Mouse (Mus musculus) midbrain, embryonic 16.5 days (tissue): Measurements from ENCODE around the gene Reep6. TPM values are rescaled to one million over a fixed set of nuclear protein-coding genes. Genes with fewer than 3 reads are reported as not detected.

Source experiments
- ATAC-seq: fragments of 200-750 bp; cut with Nextera tagmentation; 2 replicates; pipeline ENCODE4 v1.8.0; 2017; ENCODE audit warnings: moderate TSS enrichment
- H3K27ac ChIP-seq: fragments of 300-500 bp; sonication (generic); 2 replicates; pipeline ENCODE4 v1.5.1; 2014; ENCODE audit warnings: mild to moderate bottlenecking, low read length, mixed read lengths
- H3K27me3 ChIP-seq: fragments of 300-500 bp; sonication (generic); 2 replicates; pipeline ENCODE4 v1.6.1; 2014; ENCODE audit warnings: low read depth, low read length, mixed read lengths; ENCODE audit not compliant: control insufficient read depth, insufficient read depth
- H3K36me3 ChIP-seq: fragments of 300-500 bp; sonication (generic); 2 replicates; pipeline ENCODE4 v1.6.1; 2014; ENCODE audit warnings: mild to moderate bottlenecking, low read length, moderate library complexity, mixed read lengths; ENCODE audit not compliant: control insufficient read depth, insufficient read depth
- H3K4me1 ChIP-seq: fragments of 300-500 bp; sonication (generic); 2 replicates; pipeline ENCODE4 v1.6.1; 2014; ENCODE audit warnings: mild to moderate bottlenecking, low read length, mixed read lengths; ENCODE audit not compliant: control insufficient read depth, insufficient read depth
- H3K4me2 ChIP-seq: fragments of 300-500 bp; sonication (generic); 2 replicates; pipeline ENCODE4 v1.6.1; 2014; ENCODE audit warnings: mild to moderate bottlenecking, low read length, mixed read lengths
- H3K4me3 ChIP-seq: fragments of 300-500 bp; sonication (generic); 2 replicates; pipeline ENCODE4 v1.5.1; 2014; ENCODE audit warnings: low read depth, mild to moderate bottlenecking, low read length, moderate library complexity, mixed read lengths
- H3K9ac ChIP-seq: fragments of 300-500 bp; sonication (generic); 2 replicates; pipeline ENCODE4 v1.6.1; 2014; ENCODE audit warnings: low read depth, low read length, mixed read lengths
- H3K9me3 ChIP-seq: fragments of 300-500 bp; sonication (generic); replicated peaks from 2 replicates; pipeline ENCODE4 v1.6.1; 2014; ENCODE audit warnings: mild to moderate bottlenecking, low read length, mixed read lengths; ENCODE audit not compliant: control insufficient read depth, poor library complexity, severe bottlenecking
- WGBS: fragments of 180-500 bp; shearing (Covaris S2); extraction: QIAGEN DNeasy Blood & Tissue Kit; methylation state at CpG from one replicate; pipeline ENCODE4 v1.1.7; 2014; 5-methylcytosine and 5-hydroxymethylcytosine counted together
- polyA plus RNA-seq: library from polyadenylated mRNA; unstranded; fragments of >200 nt; fragmentation: Nextera tagmentation; extraction: Ambion mirVana; gene quantifications from 2 replicates; pipeline ENCODE4 v1.2.1, GENCODE M21; 2015

Reep6 gene
- polyA plus RNA-seq, 1 experiment from 2014 or later = 8.6 TPM

DNA sequence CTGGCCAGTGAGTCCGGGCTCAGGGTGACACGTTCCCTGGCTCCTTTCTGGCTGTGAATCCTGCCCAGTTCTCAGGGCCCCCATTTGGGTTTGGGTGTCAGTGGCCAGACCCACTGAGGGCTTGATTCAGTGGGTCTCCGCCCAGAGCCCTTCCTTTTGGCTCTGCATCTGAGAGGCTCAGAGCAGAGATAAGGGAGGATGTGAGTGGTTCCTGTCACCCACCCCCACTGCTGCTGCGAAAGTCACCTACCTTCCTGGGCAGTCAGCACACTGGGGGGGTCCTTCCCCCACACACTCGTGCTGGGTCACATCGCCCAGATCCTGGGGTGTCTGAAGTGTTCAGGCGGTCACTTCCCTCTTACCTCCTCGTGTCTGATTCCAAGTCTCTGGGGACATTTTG, 23.0 kb downstream of the Reep6 start:
- Histone ChIP-seq H3K36me3 (no peaks in the 10 kb centered on the region), H3K4me2 (no peak overlapping the region), H3K9ac (no peak overlapping the region), H3K4me1 (peaks cover 12% of the 10 kb centered on the region), H3K9me3 (no peaks in the 10 kb centered on the region), H3K27me3 (peaks cover 84% of the 10 kb centered on the region), H3K27ac (no peak overlapping the region), H3K4me3 (no peak overlapping the region)
- 62% methylated on average over 8 of the region's 8 CpGs for WGBS
- no peak for ATAC-seq

DNA sequence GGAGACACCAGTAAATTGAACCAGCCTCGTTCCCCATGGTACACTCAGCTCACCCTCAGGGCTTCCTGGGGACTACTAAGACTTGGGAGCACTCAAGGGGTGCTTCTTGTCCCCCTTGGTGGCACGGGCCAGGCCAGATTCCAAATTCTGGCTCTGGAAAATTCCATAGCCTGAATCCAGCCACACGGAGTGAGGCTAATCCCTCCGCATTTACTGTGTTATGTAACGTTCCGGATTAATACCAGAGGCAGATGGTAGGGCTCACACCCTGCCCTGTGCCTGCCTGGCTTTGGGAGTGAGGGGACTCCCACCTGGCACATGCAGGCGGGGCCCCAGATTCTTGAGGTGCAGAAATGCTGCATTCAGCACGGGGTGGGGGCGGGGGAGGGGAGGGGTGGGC, 25.7 kb downstream of the Reep6 start:
- WGBS = 8% methylated on average over 7 of the region's 9 CpGs
- H3K4me2 ChIP-seq = no peak overlapping the region
- no peak overlapping the region for H3K4me3 ChIP-seq
- no peaks in the 10 kb centered on the region for H3K36me3 ChIP-seq
- H3K27ac ChIP-seq = no peak overlapping the region
- ATAC-seq = no peak
- no peak overlapping the region for H3K9ac ChIP-seq
- H3K27me3 ChIP-seq = peaks cover 69% of the 10 kb centered on the region
- no peaks in the 10 kb centered on the region for H3K9me3 ChIP-seq
- peaks cover 12% of the 10 kb centered on the region for H3K4me1 ChIP-seq

- under 1% methylated on average over 51 of the region's 53 CpGs for WGBS
- peak within 1 kb of the TSS; percentile 71 for H3K4me2 ChIP-seq
- peak within 1 kb of the TSS; percentile 56 for H3K9ac ChIP-seq
- H3K27ac ChIP-seq = no peak within 1 kb of the TSS
- no peaks in the 10 kb centered on the region for H3K9me3 ChIP-seq
- H3K36me3 ChIP-seq = no peaks in the 10 kb centered on the region
- H3K27me3 ChIP-seq = peaks cover 62% of the 10 kb centered on the region
- H3K4me1 ChIP-seq = peaks cover 12% of the 10 kb centered on the region
- ATAC-seq = no peak
- peak within 1 kb of the TSS; percentile 44 for H3K4me3 ChIP-seq
Observed at GRCm38 (mm10) chr10:80356001-80356682, 26.4 kb downstream of the Reep6 start, which contains the start of gene Plk5. Plk5 (plus strand) TSS chr10:80356459.

GRCm38 (mm10) chr10:80356737-80357136, 27.0 kb downstream of the Reep6 start:
- Histone ChIP-seq H3K9ac (peak overlapping the region; percentile 56), H3K4me2 (peak overlapping the region; percentile 71), H3K9me3 (no peaks in the 10 kb centered on the region), H3K27me3 (peaks cover 62% of the 10 kb centered on the region), H3K4me3 (peak overlapping the region; percentile 44), H3K36me3 (no peaks in the 10 kb centered on the region), H3K27ac (no peak overlapping the region), H3K4me1 (peaks cover 12% of the 10 kb centered on the region)
- under 1% methylated on average over 34 of the region's 34 CpGs for WGBS
- peak; percentile 16; the same call in 1 of the 2 replicates for ATAC-seq

DNA sequence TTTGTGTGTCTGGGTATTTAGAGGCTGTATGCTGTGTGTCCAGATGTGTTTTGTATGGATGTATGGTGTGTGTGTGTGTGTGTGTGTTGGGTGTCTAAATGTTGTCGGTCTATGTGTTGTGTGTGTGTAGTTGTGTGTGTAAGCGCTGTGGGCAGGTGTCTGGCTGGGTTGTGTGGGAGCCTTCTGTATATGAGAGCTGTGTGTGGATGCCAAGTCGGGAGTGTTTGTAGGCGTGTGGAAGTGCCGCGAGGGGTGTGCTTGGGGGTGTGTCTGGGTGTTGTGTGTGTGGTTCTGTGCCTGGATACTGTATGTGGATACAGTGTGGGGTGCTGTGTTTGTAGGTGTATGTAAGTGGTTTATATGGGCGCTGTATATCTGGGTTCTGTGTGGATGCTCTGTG, 27.6 kb downstream of the Reep6 start:
- Histone ChIP-seq H3K27ac (no peak overlapping the region), H3K4me1 (peaks cover 12% of the 10 kb centered on the region), H3K9me3 (no peaks in the 10 kb centered on the region), H3K36me3 (no peaks in the 10 kb centered on the region), H3K4me3 (peak overlapping the region; percentile 40), H3K27me3 (peaks cover 58% of the 10 kb centered on the region), H3K9ac (peak overlapping the region; percentile 59; the same call in 1 of the 2 replicates), H3K4me2 (peak overlapping the region; percentile 68)
- WGBS = 32% methylated on average over 7 of the region's 7 CpGs
- peak; percentile 46; the same call in 1 of the 2 replicates for ATAC-seq

DNA sequence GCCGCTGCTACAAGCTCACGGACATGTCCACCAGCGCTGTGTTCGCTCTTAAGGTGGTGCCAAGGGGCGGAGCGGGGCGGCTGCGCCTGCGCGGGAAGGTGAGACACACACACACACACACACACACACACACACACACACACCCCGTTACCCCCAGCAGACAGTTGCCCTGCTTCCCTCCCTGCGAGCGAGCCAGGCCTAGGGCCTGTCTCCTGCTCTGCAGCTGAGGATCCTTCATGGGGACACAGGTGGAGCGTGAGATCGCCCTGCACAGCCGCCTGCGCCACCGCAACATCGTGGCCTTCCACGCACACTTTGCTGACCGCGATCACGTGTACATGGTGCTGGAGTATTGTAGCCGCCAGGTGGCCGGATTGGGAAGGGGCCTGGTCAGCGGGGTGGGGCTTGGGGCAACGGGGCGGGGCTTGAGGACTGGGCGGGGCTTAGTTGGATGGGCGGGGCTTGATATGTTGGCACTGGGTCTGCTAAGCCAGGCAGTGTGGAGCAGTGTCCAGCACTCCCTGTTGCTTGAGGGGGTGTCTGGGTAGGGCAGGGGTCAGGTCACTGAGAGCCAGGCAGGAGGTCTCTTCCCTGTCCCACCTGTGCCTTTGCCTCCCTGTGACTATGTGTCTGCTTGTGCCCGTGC, 28.4 kb downstream of the Reep6 start:
- no peak overlapping the region for H3K27ac ChIP-seq
- H3K27me3 ChIP-seq = peaks cover 50% of the 10 kb centered on the region
- H3K9me3 ChIP-seq = no peaks in the 10 kb centered on the region
- H3K4me3 ChIP-seq = peak overlapping the region; percentile 40
- H3K9ac ChIP-seq = peak overlapping the region; percentile 59
- peak overlapping the region; percentile 68 for H3K4me2 ChIP-seq
- H3K4me1 ChIP-seq = peaks cover 12% of the 10 kb centered on the region
- ATAC-seq = peak; percentile 49
- 5% methylated on average over 29 of the region's 31 CpGs for WGBS
- no peaks in the 10 kb centered on the region for H3K36me3 ChIP-seq

GRCm38 (mm10) chr10:80363734-80364133, 34.0 kb downstream of the Reep6 start:
- H3K36me3 ChIP-seq = no peaks in the 10 kb centered on the region
- no peak overlapping the region for H3K27ac ChIP-seq
- H3K4me1 ChIP-seq = peaks cover 2% of the 10 kb centered on the region; the same call in 1 of the 2 replicates
- H3K9ac ChIP-seq = no peak overlapping the region
- H3K27me3 ChIP-seq = peaks cover under 1% of the 10 kb centered on the region
- H3K4me2 ChIP-seq = no peak overlapping the region
- no peaks in the 10 kb centered on the region for H3K9me3 ChIP-seq
- H3K4me3 ChIP-seq = no peak overlapping the region
- peak; percentile 53; the same call in 1 of the 2 replicates for ATAC-seq
- 25% methylated on average over 6 of the region's 6 CpGs for WGBS

GRCm38 (mm10) chr10:80365736-80366135, 36.0 kb downstream of the Reep6 start:
- WGBS = 72% methylated on average over 6 of the region's 6 CpGs
- H3K4me2 ChIP-seq = no peak overlapping the region

GRCm38 (mm10) chr10:80367954-80368353, 38.2 kb downstream of the Reep6 start:
- no peaks in the 10 kb centered on the region; the same call in 1 of the 2 replicates for H3K27me3 ChIP-seq
- H3K9ac ChIP-seq = no peak overlapping the region
- H3K4me2 ChIP-seq = no peak overlapping the region
- no peak overlapping the region for H3K27ac ChIP-seq
- H3K9me3 ChIP-seq = no peaks in the 10 kb centered on the region
- no peak overlapping the region for H3K4me3 ChIP-seq
- peaks cover 12% of the 10 kb centered on the region for H3K4me1 ChIP-seq
- no peak for ATAC-seq
- H3K36me3 ChIP-seq = no peaks in the 10 kb centered on the region
- 57% methylated on average over 5 of the region's 5 CpGs for WGBS

More at GRCm38 (mm10) chr10:80365736-80366135, 36.0 kb downstream of the Reep6 start:
- Histone ChIP-seq H3K9me3 (no peaks in the 10 kb centered on the region), H3K4me3 (no peak overlapping the region), H3K4me1 (peaks cover 2% of the 10 kb centered on the region; the same call in 1 of the 2 replicates), H3K27ac (no peak overlapping the region), H3K27me3 (no peaks in the 10 kb centered on the region; the same call in 1 of the 2 replicates), H3K9ac (no peak overlapping the region), H3K36me3 (no peaks in the 10 kb centered on the region)
- ATAC-seq = no peak
